Mouse (Mus musculus): ENCODE results near the gene 9430015G10Rik.
"Not testable (repeated sequence)": the region's sequence is repeated elsewhere in the genome, so short reads cannot be mapped to it uniquely, and the experiment has no call there.

The 9430015G10Rik gene

DNA sequence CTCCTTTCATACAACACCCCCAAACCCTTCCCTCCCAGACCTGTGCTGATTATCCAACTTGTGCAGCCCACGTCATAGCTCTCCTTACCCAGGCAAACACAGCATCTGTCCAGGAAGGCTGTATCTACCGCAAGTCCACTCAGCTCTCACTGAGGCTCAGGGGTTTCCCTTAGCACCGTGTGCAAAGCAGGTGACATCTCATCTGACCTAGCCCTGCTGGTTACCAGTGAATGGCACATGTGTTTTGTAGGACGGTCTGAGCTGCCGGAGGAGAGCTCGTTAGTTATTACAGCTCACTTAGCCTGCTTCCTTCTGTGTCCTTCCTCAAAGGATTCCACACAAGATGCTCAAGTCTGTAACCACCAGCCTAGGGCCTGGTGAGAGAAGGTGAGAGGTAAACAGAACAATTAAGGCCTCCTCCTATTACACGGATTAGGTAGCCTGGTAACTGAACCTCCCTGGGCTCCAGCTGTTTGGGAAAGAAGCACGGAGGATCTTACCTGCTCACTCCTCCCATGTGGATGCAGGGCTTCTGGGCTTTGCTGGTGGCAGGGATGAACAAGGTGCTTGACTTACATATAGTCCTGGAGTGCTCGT is 11.9 kb upstream of the 9430015G10Rik start:
- DNase-seq (ENCODE audit: low spot score): no peak

DNA sequence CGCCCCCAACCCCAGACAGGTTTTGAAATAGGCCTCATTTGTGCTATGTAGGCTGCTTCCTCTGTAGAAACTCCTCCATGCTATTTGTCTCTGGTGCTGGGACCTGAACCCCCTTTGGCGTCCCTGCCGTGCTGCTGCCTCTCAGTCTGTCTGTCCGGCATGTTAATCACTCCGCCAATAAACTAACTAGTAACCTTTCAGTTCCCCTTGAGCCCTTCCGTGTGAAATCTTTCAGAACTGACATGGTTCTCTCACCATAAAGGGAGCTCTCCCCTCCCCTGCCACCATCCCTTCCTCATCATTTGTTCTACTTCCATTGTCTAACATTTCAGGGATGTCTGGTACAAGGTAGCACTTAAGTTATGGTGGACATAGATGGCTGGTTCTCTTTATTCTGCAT is 10.4 kb upstream of the 9430015G10Rik start:
- DNase-seq (ENCODE audit: low spot score): no peak

DNA sequence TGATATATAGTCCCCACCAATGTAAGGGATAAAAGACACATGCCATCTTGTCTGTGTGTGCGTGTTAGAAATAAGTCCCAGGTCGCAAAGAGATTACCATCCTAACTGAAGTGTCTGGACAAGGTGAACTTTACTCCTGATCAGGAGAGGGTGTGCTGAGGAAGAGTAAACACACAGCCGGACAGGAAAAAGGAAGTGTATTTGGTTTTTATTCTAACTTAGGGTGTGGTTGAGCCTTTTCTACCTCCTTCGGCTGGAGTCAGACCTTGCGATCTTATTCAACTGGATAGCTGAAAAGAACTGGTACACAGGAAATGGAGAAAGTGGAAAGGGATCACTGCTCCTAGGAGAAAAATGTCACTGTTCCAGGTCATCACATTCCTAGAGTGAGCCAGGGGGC is 9.3 kb upstream of the 9430015G10Rik start:
- DNase-seq (ENCODE audit: low spot score): no peak

DNA sequence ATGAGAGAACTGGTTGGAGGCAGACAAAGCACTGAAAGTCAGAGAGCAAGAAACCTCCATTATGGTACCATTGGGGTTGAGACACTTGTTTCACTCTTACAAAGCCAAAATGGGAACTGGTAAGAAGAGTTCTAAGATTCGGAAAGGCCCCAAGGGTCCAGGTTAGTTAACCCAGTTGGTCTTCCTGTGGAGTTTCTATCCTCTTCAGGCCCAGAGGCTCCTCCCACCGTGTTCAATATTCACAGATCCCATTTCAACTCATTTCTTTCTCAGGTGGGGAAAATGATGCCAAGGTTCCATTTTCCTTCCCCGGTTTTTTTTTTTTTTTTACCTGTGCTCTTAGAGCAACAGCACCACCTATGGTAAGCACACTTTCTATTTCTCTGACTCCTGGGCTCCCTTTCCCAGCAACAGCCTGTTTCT is 8.3 kb upstream of the 9430015G10Rik start:
- no peak for DNase-seq (ENCODE audit: low spot score)

DNA sequence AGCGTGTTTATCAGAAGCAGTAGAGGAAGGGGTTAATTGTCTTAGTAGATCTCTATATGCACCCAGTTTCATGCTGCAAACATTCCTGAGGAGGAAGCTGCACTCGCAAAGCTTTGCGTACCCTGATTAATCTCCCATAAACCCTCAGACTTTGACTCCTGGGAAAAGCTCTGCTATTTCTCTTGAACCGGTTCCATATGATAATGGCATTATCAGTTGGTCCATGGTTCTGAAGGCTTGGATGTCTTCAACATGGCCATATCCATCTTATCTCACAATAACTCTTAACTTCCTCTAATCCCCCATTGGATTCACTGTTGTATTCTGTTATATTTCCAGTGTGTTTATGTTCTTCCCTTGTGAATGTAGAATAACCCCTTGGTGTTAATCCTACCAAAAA is 6.4 kb upstream of the 9430015G10Rik start:
- DNase-seq (ENCODE audit: low spot score): no peak

DNA sequence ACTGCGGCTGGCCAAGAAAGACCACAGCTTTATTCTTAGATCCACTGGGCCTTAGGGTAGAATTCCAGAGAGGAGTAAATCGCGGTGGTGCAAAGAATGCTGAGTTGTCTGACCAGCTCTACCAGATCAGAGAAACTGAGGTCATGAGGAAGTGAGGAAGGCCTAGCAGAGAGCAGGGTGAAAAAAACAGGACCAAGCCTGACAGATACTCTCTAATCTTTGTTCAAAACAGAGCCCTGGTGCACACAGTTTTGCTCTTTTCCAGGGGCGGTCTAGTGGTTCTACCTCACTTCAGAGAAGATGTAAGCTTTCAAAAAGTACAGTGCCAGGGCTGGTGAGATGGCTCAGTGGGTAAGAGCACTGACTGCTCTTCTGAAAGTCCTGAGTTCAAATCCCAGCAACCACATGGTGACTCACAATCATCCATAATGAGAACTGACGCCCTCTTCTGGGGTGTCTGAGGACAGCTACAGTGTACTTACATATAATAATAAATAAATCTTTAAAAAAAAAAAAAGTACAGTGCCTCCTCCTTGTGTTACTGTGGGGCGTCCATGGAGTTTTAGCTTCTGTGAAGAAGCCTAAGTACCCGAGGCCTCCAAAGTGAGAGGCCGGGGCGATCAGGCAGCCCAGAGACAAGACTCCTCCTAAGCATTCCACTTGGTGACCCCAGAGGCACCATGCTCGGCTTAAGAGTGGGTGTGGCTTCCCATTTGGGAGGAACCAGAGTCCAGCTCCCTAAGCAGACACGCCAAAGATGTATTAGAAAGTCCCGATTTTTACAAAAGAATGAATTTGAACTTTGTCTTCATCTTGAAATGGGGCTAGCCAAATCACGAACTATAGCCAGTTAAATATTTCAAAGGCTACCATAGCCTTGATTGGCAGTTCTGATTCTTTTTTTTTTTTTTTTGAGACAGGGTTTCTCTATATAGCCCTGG is 906 bp upstream of the 9430015G10Rik start:
- DNase-seq (ENCODE audit: low spot score): no peak

DNA sequence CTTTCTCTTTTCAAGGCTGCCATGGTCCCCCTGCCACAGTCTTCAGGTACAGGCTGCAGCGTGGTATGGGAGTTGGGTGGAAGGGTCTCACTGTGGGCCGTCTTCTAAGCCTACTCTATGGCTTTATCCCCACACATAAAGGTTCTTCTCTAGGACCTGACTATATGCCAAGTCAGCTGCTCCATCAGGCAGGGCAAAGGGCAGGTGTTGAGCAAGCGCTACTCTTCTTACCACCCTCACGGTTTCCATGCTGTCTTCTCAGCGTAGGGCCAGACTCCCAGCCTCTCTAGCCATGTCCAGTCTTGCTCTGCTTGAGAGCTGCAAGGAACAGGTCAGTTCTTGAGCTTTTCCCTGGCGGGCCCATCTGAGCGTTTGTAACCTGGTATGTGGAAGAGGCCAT is 14.3 kb downstream of the 9430015G10Rik start:
- no peak for DNase-seq (ENCODE audit: low spot score)

DNA sequence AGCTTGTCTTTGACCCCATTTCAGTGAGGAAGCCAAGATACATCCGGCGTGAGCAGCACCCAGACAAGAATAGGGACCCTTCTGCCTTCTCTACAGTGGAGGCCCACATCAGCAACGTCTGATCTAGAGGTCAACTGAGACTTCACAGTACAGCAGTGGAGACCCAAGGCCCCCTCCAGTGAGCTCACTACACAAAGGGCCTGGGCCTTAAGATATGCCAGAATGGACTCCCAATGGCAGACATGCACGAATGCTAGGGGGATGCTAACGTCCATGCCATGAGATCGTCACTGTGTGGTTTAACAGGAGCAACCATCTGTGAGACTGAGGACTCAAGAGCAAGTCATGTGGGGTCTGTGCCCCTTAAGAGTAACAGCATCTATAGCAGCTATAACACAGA is 15.6 kb downstream of the 9430015G10Rik start:
- DNase-seq (ENCODE audit: low spot score): no peak

DNA sequence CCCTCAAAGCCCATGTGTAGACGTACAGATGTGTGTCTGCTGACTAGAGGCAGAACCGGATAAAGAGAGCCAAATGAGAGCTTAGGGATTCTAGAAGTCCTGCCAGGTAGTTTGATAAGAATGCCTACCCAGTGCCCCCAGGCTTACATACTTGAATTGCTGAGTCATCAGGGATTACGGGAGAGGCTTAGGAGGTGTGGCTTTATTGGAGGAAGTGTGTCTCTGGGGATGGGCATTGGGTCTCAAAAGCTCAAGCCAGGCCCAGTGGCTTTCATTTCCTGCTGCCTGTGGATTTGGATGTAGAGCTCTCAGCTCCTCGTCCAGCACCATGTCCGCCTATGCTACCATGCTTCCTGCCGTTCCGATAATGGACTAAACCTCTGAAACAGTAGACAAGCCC is 17.1 kb downstream of the 9430015G10Rik start:
- DNase-seq (ENCODE audit: low spot score): no peak

DNA sequence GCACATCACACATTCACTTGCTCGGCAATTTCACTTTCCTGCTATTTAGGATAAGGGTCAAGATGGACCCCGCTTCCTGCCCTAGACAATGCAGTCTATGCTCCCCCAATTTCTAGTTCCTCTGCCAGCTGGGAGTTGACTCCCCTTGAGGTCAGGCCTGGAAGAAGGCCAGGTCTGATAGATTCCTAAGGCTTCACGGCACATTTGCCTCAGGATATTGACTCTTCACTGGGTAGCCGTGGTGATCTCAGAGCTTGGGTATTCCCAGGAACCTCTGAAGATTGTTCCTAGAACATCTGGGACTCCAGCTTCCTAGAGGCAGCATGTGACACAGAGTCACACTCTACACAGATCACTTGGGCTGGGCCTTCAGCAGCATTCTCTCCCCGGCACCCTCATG is 19.0 kb downstream of the 9430015G10Rik start:
- DNase-seq (ENCODE audit: low spot score): no peak

DNA sequence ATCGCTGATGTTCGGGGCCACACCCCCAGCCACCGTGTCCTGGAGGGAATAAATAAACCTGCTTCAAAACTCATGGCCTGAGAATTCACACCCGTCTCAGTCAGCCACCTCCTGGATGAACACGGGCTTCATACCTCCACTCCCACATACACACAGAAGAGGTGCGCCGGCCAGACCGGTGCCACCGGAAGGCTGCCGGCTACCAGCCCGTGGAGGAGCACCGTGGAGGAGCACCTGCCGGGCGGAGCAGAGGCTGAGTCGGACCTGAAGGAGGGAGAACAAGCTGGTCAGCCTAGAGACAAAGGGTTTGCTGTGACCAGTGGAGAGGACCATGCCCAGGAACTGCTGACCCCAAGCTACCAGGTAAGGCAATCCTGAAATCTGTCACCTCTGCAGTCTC is 20.7 kb downstream of the 9430015G10Rik start, which contains the start of gene Rnf223:
Rnf223 (plus strand) TSS at position 78 of the 400 bp plus-strand sequence.
- DNase-seq (ENCODE audit: low spot score): no peak

DNA sequence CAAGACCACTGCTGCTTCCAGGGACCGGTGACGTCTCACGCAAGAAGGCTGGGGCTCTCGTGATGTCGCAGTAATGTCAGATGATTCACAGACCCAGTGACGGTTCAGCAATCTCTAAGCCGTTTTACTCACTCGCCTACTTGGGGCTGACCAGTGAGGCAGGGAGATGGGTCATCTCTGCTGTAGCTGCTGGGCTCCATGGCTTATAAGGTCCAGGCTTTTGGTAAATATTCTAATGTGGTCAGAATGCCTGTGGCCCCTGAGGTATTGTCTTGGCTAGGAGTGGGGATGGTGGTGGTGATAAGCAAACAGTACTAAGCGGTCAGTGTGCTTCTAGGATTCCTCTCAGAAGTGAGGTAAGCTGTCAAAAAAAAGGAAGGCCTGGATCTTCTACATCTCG is 21.2 kb downstream of the 9430015G10Rik start:
- no peak for DNase-seq (ENCODE audit: low spot score)

DNA sequence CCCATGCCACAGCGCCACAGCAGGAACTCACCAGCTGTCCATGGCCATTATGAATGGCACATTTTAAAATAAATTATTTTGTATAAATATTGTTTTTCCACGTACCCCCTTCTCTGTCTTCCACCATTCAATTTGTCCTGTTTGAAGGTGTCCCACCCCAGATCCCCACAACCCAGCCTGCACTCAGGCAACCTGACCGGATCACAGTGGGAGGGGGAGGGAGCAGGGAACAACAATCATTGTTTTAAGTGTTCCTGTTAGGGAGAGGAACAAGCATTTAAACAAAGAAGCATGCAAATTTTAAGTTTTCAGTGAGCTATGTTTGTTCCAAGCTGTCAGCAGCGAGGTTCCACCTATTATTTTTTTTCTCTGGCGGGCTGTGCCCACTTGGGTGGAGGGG is 23.6 kb downstream of the 9430015G10Rik start:
- DNase-seq (ENCODE audit: low spot score): no peak

DNA sequence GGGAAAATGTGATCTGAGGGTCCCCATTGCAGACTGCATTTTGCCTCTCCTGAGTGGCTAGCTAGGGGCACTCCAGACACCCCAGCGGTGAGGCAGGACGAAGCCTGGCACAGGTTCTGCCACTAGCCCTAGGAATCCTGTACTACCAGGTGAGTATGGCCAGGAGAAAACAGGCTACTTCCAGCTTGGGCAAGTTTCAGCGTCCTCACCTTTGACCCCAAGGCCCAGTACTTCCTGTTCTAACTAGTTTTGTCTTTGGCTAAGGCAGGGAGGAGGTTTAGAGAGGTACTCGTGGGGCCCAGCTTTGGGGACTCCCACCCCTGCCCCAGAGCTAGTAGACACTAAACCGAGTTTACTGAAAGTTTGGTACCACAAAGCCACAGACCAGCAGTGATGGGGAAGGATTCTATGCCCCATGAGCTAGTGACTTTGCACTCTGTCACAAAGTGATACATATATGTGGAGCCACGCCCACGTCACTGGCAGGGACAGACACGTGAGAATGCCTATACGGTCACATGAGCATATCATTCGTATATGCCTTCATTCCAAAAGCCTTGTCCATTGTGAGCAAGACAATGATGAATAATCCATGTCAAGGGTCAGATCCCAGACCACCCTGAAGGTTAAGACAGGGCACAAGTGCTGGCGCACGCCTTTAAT is 24.3 kb downstream of the 9430015G10Rik start:
- DNase-seq (ENCODE audit: low spot score): no peak

DNA sequence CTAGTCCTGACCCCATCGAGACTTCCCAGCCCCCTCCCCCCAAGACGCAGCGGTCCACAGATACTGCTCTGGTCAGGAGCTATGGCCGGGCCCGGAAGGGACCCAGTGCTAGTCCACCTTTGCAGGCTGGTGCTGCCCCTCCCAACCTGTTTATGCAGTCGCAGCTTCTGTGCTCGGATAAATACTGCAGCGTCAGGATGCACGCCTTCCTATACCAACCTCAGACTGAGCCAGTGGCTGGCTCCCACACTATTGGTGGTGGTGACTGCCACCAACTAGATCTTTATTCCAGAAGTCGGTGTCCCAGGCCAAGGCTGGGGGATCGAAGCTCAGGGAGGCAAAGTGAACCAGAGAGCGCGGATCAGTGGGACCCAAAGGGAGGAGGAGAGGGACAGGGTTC is 25.3 kb downstream of the 9430015G10Rik start:
- no peak for DNase-seq (ENCODE audit: low spot score)

DNA sequence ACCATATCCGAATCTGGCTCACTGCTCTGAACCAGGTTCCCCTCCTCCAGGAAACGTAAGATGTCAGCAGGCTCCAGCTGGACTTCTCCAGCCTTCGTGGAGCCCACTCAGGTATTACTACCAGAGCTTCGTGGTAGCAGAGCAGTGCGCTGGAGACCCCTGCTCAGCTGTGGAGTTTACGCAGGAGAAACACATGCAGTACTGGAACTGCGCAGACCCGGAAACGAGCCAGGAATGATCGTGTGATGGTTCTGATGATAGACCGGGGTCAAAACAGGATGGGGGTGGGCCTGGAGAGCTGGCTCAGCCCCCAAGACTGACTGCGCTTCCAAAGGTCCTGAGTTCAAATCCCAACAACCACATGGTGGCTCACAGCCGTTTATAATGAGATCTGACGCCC is 26.0 kb downstream of the 9430015G10Rik start:
- no peak for DNase-seq (ENCODE audit: low spot score)

DNA sequence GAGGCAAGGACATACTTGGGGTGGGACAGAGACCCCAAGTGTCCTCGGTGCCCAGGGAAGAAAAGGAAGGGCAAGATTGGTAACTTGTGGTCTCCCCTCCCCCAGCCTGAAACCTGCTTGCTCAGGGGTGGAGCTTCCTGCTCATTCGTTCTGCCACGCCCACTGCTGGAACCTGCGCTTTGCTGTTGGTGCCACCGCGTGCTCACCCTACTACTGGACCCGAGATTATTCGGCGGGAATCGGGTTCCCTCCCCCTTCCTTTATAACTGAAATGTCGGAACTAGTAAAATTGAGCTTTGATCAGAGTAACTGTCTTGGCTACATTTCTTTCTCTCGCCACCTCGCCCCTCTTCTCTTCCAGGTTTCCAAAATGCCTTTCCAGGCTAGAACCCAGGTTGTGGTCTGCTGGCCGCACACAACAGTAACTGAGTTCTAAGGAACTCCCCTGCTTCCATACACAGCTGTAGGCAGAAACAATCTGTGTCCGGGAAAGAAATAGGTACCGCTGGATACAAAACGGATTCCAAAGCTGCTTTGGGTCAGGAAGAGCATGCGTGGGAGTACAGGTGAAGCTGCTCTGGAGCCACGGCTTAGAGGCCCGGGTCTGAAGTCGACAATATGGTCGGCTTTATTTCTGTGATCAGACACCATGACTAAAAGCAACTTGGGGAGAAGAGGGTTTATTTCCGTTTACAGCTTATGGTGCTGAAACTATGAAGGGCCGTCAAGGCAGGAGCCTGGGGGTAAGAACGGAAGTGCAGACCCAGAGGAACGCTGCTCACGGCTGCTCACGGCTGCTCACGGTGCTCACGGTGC is 26.7 kb downstream of the 9430015G10Rik start:
- no peak for DNase-seq (ENCODE audit: low spot score)

DNA sequence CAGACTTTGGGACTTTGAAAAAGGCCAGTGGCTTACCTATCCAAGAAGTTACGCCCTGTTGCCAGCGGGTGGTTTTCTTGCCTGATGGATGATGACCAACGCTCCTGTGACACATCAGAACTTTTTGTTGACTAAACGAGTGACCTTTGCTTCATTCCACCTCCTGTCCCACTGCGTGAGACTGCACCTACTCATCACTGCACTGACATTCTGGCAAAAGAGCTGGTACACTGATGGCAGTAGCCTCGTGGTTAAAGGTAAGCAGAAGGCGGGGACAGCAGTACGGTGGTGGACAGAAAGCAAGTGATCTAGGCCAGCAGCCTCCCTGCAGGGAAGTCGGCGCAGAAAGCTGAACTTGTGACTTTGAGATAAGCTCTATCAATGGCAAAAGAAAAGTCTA is 41.1 kb downstream of the 9430015G10Rik start:
- DNase-seq (ENCODE audit: low spot score): not testable (repeated sequence)

DNA sequence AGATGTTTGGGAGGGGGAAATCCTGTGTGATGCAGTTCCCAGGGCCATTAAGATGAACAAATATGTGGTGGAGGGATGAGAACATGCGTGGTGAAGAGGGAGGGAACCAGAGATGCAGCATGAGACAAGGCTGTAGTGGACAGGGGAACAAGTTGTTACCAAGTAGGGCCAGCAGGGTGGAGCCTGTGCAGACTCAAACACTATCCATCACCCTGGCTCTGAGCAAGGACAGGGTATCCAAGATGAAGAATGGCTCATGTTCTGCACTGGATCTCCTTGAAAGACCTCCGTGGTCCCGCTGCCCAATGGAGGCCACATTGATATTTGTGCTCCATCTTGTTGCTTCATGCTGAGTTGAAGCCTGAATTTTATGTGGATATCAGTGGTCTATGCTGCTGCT is 45.0 kb downstream of the 9430015G10Rik start:
- no peak for DNase-seq (ENCODE audit: low spot score)

DNA sequence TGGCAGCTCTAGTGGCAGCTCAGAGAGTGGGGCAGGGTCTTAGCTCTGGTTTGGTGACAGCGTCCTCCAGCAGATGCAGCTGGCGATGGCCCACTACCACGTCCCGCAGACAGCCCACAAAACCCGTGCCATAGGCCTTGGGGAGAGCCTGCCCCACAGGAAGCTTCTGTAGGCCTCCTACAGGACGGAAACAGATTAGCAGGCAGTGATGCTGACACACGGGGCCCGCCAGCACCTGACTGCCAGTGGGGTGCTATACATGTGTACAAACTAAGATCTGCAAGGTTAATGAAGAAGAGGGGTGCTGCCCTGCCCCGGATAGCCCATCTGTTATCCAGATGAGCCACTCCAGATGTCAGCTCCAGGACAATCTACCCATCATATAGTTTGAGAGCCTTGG is 56.7 kb downstream of the 9430015G10Rik start:
- no peak for DNase-seq (ENCODE audit: low spot score)

DNA sequence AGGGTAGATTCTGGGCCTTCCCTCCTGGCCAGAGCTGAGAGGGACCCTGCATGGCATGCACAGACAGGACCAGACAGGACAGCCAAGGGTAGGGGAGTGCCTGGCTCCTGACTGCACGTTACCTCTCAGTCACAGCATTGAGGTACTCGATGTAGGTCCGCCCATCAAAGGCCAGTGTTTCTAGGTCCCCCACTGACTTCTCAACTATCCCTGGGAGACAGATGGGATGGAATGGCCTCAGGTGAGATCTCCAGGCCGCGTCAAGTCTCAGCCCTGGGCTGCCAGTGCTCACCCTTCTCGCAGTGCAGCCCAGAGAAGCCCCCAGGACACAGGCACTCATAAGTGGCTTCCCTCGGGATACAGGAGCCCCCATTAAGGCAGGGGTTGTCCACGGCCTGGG is 58.8 kb downstream of the 9430015G10Rik start:
- no peak for DNase-seq (ENCODE audit: low spot score)

DNA sequence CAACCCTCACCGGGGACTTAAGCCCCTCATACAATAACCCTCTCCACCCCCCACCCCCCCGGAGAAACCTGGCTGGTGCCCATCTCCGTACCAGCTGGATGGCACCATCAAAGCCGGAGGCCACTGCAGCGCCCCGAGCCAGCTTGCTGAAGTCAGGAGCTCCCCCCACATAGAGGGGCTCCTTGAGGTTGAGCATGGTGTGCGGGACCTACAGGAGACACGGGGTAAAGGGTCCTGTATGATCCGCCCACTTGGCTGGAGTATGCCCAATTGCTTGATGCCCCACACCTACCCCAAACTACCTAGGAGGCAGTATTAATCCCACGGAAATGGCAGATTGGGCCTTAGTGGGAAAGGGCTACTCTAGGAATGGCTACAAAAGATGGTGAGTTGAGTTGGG is 59.3 kb downstream of the 9430015G10Rik start:
- DNase-seq (ENCODE audit: low spot score): no peak

Data from urinary bladder, postnatal 10 days (tissue).